Mouse (Mus musculus) C2C12 (cell line): Measurements from ENCODE around the gene Cc2d1b.

Experiments used
- CEBPB ChIP-seq: IDR thresholded peaks from one replicate; pipeline ENCODE4 v1.6.1; 2011; ENCODE audit warnings: low read depth, mild to moderate bottlenecking, control low read depth, moderate library complexity
- CTCF ChIP-seq: IDR thresholded peaks from one replicate; pipeline ENCODE4 v1.5.1; 2011; ENCODE audit not compliant: control insufficient read depth, insufficient read depth, insufficient read length
- MAX ChIP-seq: IDR thresholded peaks from one replicate; pipeline ENCODE4 v1.6.1; 2011; ENCODE audit warnings: mild to moderate bottlenecking, control low read depth
- MYOD1 ChIP-seq: IDR thresholded peaks from one replicate; pipeline ENCODE4 v1.6.1; 2011; ENCODE audit warnings: low read depth; ENCODE audit not compliant: control insufficient read depth, insufficient read length
- MYOG ChIP-seq: IDR thresholded peaks from one replicate; pipeline ENCODE4 v1.6.1; 2011; ENCODE audit not compliant: control insufficient read depth, insufficient read length; ENCODE audit errors: extremely low read depth

DNA sequence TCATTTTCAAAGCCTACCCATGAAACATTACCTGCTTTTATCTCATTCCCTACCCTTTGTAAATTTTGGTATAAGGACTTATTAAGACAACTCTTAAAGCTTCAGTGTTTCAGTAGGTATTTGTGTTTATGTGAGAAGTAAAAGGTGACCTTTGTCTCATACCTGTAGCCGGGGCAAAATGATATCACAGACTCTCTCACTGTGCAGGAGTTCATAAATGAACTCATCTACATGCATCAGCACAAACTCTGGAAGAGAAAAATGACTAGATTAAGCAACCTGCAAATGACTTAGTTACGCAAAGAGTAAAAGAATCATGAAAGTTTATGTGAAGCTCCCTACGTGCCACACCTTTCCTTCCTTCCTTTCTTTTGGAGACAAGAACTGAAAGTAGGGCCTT is 47.1 kb upstream of the Cc2d1b start:
- no peak for TF ChIP-seq CTCF
- no peak for TF ChIP-seq MYOD1
- TF ChIP-seq MAX, result no peak
- TF ChIP-seq CEBPB, result no peak
- TF ChIP-seq MYOG, result no peak
